Mouse (Mus musculus): ENCODE results near the gene 2610001J05Rik.

Gene 2610001J05Rik

GRCm38 (mm10) chr6:13835720-13836665 lies 35.3 kb downstream of the 2610001J05Rik start:
- DNase-seq (ENCODE audit: low spot score in 2 of 2) = no peak

- no peak for DNase-seq (ENCODE audit: low spot score in 2 of 2)
Measured at GRCm38 (mm10) chr6:13832770-13833169, 38.5 kb downstream of the 2610001J05Rik start.

- no peak for DNase-seq (ENCODE audit: low spot score in 2 of 2)
Measured at GRCm38 (mm10) chr6:13828877-13829276, 42.4 kb downstream of the 2610001J05Rik start.

All from urinary bladder, adult 18-20 months (tissue).